Mouse (Mus musculus) midbrain, postnatal 0 days (tissue): ENCODE data around the gene Adamts20. TPM values are rescaled to one million over a fixed set of nuclear protein-coding genes. Genes with fewer than 3 reads are reported as not detected.

Source experiments
- ATAC-seq: fragments of 200-750 bp; cut with Nextera tagmentation; 2 replicates; pipeline ENCODE4 v1.8.0; 2017; ENCODE audit warnings: moderate number of reproducible peaks, mild to moderate bottlenecking, moderate TSS enrichment, moderate library complexity; ENCODE audit not compliant: low FRiP score
- DNase-seq: peaks from one replicate; pipeline ENCODE4 v3.0.0-alpha.2; 2015; ENCODE audit warnings: low spot score
- H3K27ac ChIP-seq: fragments of 300-500 bp; sonication (generic); 2 replicates; pipeline ENCODE4 v1.5.1; 2014; ENCODE audit warnings: low read depth, mild to moderate bottlenecking, low read length, mixed read lengths
- H3K27me3 ChIP-seq: fragments of 300-500 bp; sonication (generic); 2 replicates; pipeline ENCODE4 v1.6.1; 2014; ENCODE audit warnings: low read length, control low read depth, mixed read lengths; ENCODE audit not compliant: insufficient read depth
- H3K36me3 ChIP-seq: fragments of 300-500 bp; sonication (generic); 2 replicates; pipeline ENCODE4 v1.6.1; 2014; ENCODE audit warnings: low read length, control low read depth, mixed read lengths; ENCODE audit not compliant: insufficient read depth
- H3K4me1 ChIP-seq: fragments of 300-500 bp; sonication (generic); 2 replicates; pipeline ENCODE4 v1.6.1; 2014; ENCODE audit warnings: mild to moderate bottlenecking, control low read depth, antibody characterized with exemption, low read length, mixed read lengths; ENCODE audit not compliant: insufficient read depth
- H3K4me2 ChIP-seq: fragments of 300-500 bp; sonication (generic); 2 replicates; pipeline ENCODE4 v1.6.1; 2014; ENCODE audit warnings: low read depth, mild to moderate bottlenecking, low read length, mixed read lengths; ENCODE audit not compliant: poor library complexity, severe bottlenecking
- H3K4me3 ChIP-seq: fragments of 300-500 bp; sonication (generic); 2 replicates; pipeline ENCODE4 v1.5.1; 2014; ENCODE audit warnings: low read depth, mild to moderate bottlenecking, low read length, moderate library complexity
- H3K9ac ChIP-seq: fragments of 300-500 bp; sonication (generic); replicated peaks from 2 replicates; pipeline ENCODE4 v1.6.1; 2014; ENCODE audit warnings: mild to moderate bottlenecking, low read length, moderate library complexity, mixed read lengths; ENCODE audit not compliant: poor library complexity, severe bottlenecking
- H3K9me3 ChIP-seq: fragments of 300-500 bp; sonication (generic); 2 replicates; pipeline ENCODE4 v1.6.1; 2016; ENCODE audit warnings: low read length, control low read depth
- CTCF ChIP-seq: IDR thresholded peaks from 2 replicates; pipeline ENCODE4 v1.5.1; 2016; ENCODE audit warnings: antibody characterized with exemption, mild to moderate bottlenecking
- WGBS: fragments of 180-500 bp; shearing (Covaris S2); extraction: QIAGEN DNeasy Blood & Tissue Kit; methylation state at CpG from one replicate; pipeline ENCODE4 v1.1.7; 2014; 5-methylcytosine and 5-hydroxymethylcytosine counted together
- polyA plus RNA-seq: library from polyadenylated mRNA; unstranded; fragments of >200 nt; fragmentation: Nextera tagmentation; extraction: Ambion mirVana; gene quantifications from 2 replicates; pipeline ENCODE4 v1.2.1, GENCODE M21; 2015
- total RNA-seq: library from RNA; depleted of rRNA; stranded (reverse); fragments of >200 nt; gene quantifications from 2 replicates; pipeline ENCODE4 v1.2.3, GENCODE M21; 2014

Adamts20 gene
- total and polyA plus RNA-seq, 2 experiments from 2014 or later: 3.0 to 5.8 TPM

- DNase-seq: no peak
- Histone ChIP-seq H3K27ac (no peak overlapping the region), H3K4me1 (no peaks in the 10 kb centered on the region), H3K4me2 (no peak overlapping the region), H3K36me3 (no peaks in the 10 kb centered on the region), H3K27me3 (no peaks in the 10 kb centered on the region), H3K9me3 (no peaks in the 10 kb centered on the region), H3K4me3 (no peak overlapping the region), H3K9ac (no peak overlapping the region)
- ATAC-seq: no peak
- no peak for TF ChIP-seq CTCF
- WGBS: 82% methylated on average over 18 of the region's 18 CpGs
These were observed 7.4 kb downstream of the Adamts20 start for GRCm38 (mm10) chr15:94457636-94458390.

DNA sequence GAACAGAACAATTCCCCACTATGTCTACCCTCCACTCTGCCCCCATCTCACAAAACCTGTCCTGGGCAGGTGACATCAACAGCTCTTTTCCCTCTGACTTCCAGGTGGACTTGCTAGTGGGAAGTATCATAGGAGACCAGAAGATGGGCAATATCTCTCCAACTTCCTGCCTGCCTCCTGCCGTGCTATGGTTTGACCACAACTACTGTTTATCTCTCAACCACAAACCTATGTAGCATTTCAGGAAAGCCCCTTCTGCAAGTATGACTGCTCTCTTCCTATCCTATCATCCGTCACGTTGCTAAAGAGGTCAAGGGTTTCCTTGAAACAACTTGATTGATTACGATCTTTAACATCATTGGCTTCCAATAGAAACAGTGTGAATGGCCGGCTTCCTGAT is 12.4 kb downstream of the Adamts20 start:
- Histone ChIP-seq H3K4me2 (no peak overlapping the region), H3K4me3 (no peak overlapping the region), H3K9me3 (no peaks in the 10 kb centered on the region), H3K4me1 (no peaks in the 10 kb centered on the region), H3K27ac (no peak overlapping the region), H3K36me3 (no peaks in the 10 kb centered on the region), H3K27me3 (no peaks in the 10 kb centered on the region), H3K9ac (no peak overlapping the region)
- no peak for TF ChIP-seq CTCF
- ATAC-seq (no peak), DNase-seq (no peak)
- 95% methylated on average over 5 of the region's 5 CpGs for WGBS

GRCm38 (mm10) chr15:94451600-94451999 is 13.6 kb downstream of the Adamts20 start:
- H3K9me3 ChIP-seq: no peaks in the 10 kb centered on the region
- H3K4me2 ChIP-seq: no peak overlapping the region
- H3K4me1 ChIP-seq: no peaks in the 10 kb centered on the region
- no peak for DNase-seq
- no peak for ATAC-seq
- TF ChIP-seq CTCF: no peak
- H3K27me3 ChIP-seq: no peaks in the 10 kb centered on the region
- H3K27ac ChIP-seq: no peak overlapping the region
- no peaks in the 10 kb centered on the region for H3K36me3 ChIP-seq
- H3K4me3 ChIP-seq: no peak overlapping the region
- H3K9ac ChIP-seq: no peak overlapping the region
- WGBS: 79% methylated on average over 8 of the region's 8 CpGs

GRCm38 (mm10) chr15:94444437-94445136 is 20.6 kb downstream of the Adamts20 start:
- WGBS: 64% methylated on average over 8 of the region's 8 CpGs
- ATAC-seq: no peak
- Histone ChIP-seq H3K9me3 (no peaks in the 10 kb centered on the region), H3K4me1 (no peaks in the 10 kb centered on the region), H3K27me3 (no peaks in the 10 kb centered on the region), H3K36me3 (no peaks in the 10 kb centered on the region), H3K4me3 (no peak overlapping the region), H3K9ac (no peak overlapping the region), H3K27ac (no peak overlapping the region), H3K4me2 (no peak overlapping the region)
- DNase-seq: no peak
- no peak for TF ChIP-seq CTCF

DNA sequence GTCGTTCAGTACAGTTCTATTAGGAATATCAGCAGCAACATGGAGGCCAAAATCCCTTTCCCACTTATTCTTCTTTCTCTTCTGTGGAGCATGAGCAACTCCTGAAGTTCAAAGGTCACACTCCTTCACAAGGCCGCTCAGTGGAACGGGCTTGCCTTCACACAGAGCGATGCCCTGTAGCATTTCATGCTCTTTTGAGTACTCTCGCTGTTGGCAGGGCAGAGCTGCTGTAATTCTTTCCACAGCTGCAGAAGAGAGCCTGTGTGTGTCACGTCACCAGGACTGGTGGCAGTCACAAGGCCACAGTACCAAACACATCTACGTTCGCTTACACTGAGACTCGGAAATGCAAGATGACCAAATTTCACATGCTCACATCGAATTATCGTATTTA is 21.2 kb downstream of the Adamts20 start:
- H3K4me3 ChIP-seq: no peak overlapping the region
- 59% methylated on average over 11 of the region's 11 CpGs for WGBS
- no peak overlapping the region for H3K27ac ChIP-seq
- no peak overlapping the region for H3K4me2 ChIP-seq
- no peaks in the 10 kb centered on the region for H3K9me3 ChIP-seq
- H3K36me3 ChIP-seq: no peaks in the 10 kb centered on the region
- H3K4me1 ChIP-seq: no peaks in the 10 kb centered on the region
- no peaks in the 10 kb centered on the region for H3K27me3 ChIP-seq
- DNase-seq (no peak), ATAC-seq (no peak)
- TF ChIP-seq CTCF: no peak
- H3K9ac ChIP-seq: no peak overlapping the region

- WGBS: 23% methylated on average over 2 of the region's 2 CpGs
- no peak for TF ChIP-seq CTCF
- Histone ChIP-seq H3K9me3 (no peaks in the 10 kb centered on the region), H3K27me3 (no peaks in the 10 kb centered on the region), H3K4me3 (no peak overlapping the region), H3K36me3 (no peaks in the 10 kb centered on the region), H3K9ac (no peak overlapping the region), H3K27ac (no peak overlapping the region), H3K4me1 (no peaks in the 10 kb centered on the region), H3K4me2 (no peak overlapping the region)
- DNase-seq: no peak
- no peak for ATAC-seq
These were observed 22.2 kb downstream of the Adamts20 start for GRCm38 (mm10) chr15:94443025-94443424.
